Mouse (Mus musculus) spleen, postnatal 14 days (tissue): ENCODE results near the gene Zfp286.
"Not testable (repeated sequence)": the region's sequence is repeated elsewhere in the genome, so short reads cannot be mapped to it uniquely, and the experiment has no call there.

ENCODE experiments used
- DNase-seq, 2 experiments: peaks; one replicate each; pipeline ENCODE4 v3.0.0; 2021 to 2022; ENCODE audit warnings: low spot score in 2 of 2

Zfp286 gene

GRCm38 (mm10) chr11:62789617-62789936 lies 315 bp upstream of the Zfp286 start:
- DNase-seq, result no peak

DNA sequence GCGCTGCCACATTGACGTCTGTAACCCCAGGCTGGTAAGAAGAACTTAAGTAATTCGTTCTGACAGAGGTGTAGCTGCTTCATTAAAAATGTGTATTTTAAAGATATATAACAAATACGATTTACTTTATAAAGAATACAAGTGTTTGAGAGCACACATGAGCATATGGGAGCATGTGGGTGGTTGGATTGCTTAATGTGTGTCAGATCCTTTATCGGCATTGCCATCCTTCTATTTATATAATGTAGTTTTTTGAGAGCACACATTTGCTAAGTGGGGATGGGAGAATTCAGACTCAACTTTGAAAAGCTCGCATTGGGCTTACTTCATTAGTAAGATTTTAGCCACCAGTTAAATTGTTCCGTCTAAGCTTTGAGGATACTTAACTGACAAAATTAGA lies 12.8 kb downstream of the Zfp286 start:
- no peak for DNase-seq

DNA sequence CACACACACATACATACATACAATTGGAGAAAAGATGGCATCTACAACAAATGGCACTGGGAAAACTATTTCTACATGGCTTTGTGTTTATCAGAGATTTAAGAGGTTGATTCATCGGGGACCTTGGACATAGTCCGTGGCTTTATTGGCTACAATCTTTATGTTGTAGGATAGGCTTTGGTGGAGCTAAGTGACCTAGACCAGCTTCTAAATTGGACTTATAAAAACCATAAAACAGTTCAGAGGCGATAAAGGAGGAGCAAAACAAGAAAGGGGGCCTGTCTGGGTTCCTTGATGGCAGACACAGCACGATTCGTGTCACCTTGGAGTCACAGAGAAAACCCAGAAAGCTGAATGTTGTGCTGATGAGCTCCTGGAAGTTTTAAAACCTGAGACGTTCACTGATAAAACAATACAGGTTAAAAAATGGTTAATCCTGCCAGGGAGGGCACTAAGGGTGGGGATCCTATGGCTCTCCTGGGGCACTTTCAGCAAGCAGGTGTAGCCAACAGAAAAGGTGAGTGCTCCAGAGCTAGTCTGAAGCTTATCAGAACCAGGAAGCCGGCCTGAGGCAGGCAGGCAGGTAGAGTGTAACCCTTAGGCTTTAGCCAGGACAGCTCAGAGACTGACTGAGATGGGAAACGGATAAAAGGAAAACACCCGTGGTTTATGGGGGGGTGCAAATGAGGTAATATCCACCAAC lies 28.4 kb downstream of the Zfp286 start:
- no peak for DNase-seq

DNA sequence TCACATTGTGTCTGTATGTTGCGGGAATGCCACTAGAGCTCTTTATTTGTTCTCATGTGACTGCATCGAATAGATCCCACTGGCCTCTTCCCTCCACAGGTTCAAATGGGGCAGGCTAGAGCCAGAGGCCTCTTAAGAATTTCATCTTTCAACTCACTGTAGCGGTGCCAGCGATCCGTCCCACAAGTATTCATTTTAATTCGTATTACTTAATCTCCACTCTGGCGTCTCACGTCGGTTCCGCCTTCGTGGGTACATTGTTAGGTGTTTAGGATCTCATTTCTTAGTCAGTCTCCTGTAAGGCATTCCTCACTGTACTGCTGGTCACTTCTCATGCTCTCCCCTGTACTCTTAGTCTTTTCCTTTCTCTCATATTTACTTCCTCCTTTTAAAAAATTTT lies 30.8 kb downstream of the Zfp286 start:
- DNase-seq, result no peak

- DNase-seq, result no peak
Measured at GRCm38 (mm10) chr11:62757906-62758305, 31.4 kb downstream of the Zfp286 start.

DNA sequence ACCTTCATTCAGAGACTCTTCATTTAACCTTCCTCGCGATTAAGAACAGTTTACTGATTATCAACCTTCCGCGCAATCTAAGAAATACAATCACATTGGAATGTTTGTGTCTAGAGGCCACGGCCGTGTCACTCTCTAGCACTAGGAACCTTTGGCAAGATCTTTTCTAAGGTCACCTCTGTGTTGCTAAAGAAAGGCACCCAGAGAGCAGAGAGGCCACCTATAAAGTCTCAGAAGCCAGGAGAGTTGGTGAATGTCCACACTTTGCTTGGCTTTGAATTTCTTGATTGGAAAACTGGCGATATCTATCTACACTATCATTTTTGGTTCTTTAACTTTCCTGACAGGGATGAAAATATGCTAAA lies 32.1 kb downstream of the Zfp286 start:
- no peak for DNase-seq

GRCm38 (mm10) chr11:62756456-62757142 lies 32.7 kb downstream of the Zfp286 start:
- peak; percentile 65 to 78 for DNase-seq

GRCm38 (mm10) chr11:62752780-62753179 lies 36.5 kb downstream of the Zfp286 start, which contains the start of gene Gm10428:
Gm10428 (plus strand) TSS chr11:62753100.
- DNase-seq, result no peak

GRCm38 (mm10) chr11:62752191-62752590 lies 37.1 kb downstream of the Zfp286 start:
- DNase-seq, result no peak

- not testable (repeated sequence) for DNase-seq
Measured at GRCm38 (mm10) chr11:62749445-62749844, 39.8 kb downstream of the Zfp286 start.

- no peak for DNase-seq
Measured at GRCm38 (mm10) chr11:62748062-62748461, 41.2 kb downstream of the Zfp286 start.

DNA sequence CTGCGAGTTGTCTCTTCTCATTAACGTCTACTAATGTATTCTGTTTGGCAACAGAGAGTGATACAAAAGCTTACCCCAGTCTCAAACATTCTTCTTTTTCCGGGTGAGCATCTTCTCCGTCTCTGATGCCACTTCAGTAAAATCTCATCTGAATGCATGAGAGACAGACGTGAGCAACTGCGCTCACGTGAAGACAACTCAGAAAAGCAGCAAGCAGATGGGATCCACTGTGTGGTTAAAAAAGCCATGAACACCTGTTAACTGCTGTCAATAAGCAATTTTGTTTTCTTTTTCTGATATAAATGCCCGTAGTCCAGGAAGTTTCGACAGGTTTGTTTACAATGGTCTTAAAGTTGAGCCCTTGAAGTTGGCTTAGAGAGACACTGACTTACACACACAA lies 42.0 kb downstream of the Zfp286 start:
- no peak for DNase-seq

DNA sequence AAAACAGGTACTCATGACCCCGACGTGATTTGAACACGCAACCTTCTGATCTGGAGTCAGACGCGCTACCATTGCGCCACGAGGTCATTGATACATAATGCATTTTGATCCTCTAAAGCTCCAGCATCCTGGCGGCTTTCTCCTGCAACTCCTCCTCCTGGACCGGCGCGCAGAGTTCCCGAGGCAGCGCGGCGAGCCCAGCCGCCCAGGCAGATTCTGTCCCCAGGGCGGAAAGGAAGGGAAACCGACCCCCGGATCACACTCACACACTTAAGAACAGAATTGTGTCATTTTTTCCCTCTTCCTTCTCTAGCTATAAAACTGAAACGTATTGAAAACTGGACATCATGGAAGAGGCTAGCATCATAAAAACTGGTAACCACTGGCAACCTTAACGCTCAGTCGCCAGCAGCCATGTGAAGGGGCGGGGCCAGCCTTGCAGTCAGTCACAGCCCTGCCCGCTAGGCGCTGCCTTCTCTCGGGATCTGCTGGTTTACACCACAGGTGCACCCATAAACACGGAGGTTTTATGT lies 43.2 kb downstream of the Zfp286 start:
- peak in 1 of 2 experiments; percentile 54 for DNase-seq

GRCm38 (mm10) chr11:62744103-62744502 lies 45.2 kb downstream of the Zfp286 start:
- DNase-seq, result peak in 1 of 2 experiments; percentile 65

GRCm38 (mm10) chr11:62742261-62742957 lies 46.9 kb downstream of the Zfp286 start:
- DNase-seq, result no peak

- DNase-seq, result no peak
Measured at GRCm38 (mm10) chr11:62741186-62741585, 48.1 kb downstream of the Zfp286 start.

DNA sequence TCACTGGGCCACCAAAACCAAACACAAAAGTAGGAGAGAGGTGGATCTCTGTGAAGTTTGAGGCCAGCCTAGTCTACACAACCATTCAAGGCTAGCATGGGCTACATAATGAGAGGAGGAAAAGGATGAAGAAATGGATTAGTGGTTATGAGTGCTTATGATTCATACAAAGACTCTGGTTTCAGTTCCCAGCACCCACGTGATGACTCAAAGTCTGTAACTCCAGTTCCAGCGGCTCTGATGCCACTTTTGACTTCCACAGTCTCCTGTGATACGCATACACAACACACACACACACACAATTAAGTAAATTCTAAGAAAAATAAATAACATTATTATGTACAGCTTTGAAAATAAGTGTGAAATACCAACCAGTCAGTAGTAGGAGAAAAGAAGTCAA lies 56.6 kb downstream of the Zfp286 start:
- DNase-seq, result no peak

- DNase-seq, result no peak
Measured at GRCm38 (mm10) chr11:62732022-62732387, 57.3 kb downstream of the Zfp286 start.

GRCm38 (mm10) chr11:62731311-62732021 lies 57.8 kb downstream of the Zfp286 start, which contains the start of gene Zfp287:
Zfp287 (minus strand) TSS chr11:62731905.
- peak; percentile 26 to 28 for DNase-seq

DNA sequence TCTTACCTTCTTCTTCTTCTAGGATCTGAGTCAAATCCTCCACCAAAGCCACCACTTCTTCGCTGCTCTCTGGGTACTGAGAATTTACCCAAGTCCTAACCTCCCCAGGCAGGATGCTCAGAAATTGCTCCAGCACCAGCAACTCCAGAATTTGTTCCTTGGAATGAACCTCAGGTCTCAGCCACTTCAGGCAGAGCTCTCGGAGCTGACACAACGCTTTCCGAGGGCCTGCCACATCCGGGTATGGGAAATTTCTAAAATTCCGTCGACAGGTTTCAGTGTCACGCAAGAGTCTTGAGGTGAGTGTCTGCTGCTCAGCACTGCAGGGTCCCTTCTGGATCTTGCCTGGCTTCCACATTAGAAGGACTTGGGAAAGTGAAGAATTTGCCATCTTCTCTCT lies 61.0 kb downstream of the Zfp286 start:
- DNase-seq, result no peak

DNA sequence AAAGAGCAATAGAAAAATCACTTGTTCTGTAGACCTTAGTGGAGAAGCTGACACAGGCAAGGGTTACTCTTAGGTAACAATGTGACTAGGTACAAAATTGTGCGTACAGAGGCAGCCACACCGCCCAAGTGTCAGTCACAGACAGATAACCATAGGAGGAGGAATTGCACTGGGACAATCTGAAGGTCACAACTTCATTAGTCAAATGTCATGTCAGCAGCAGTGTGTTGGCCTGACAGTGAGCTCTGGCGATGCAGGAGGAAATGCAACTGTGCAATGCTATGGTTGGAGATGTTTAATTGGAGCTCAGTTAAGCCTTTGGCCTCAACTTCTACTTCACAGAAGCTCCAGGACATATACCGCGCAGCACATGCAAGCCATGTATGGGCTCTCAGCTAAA lies 78.6 kb downstream of the Zfp286 start:
- no peak for DNase-seq

DNA sequence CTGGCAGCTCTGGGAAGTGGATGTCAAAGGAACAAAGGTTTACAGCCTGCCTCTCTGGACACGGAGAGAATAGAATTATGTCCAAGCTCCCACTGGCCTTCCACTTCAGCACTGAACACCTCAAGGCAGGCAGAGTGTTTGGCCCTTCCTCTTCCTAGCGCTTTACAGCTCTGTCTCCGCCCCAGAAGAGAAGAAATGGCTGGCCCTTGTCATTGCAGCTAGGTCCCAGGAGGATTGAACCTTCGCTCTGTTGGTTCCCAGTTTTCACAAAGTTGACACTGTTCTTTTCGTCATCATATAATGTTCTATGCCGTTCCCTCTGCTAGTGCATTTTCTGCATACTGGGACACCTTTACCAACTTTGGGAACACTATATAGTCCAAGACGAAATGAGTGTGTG lies 81.0 kb downstream of the Zfp286 start:
- DNase-seq, result no peak
